Mouse (Mus musculus): Measurements from ENCODE around the gene Tmed9. TPM values are rescaled to one million over a fixed set of nuclear protein-coding genes. Genes with fewer than 3 reads are reported as not detected.
"Not testable (repeated sequence)": the region's sequence is repeated elsewhere in the genome, so short reads cannot be mapped to it uniquely, and the experiment has no call there.

The Tmed9 gene
- polyA plus RNA-seq, 1 experiment from 2014 or later, result 350 TPM

GRCm38 (mm10) chr13:55635146-55635571 lies 61.6 kb downstream of the Tmed9 start:
- POLR2A ChIA-PET, result interaction anchor here (0.7 to 1.1 kb wide), 2 partner anchors 14 to 80 kb away, joined by 3 read pairs; no protein-coding TSS in a partner anchor
- peak; percentile 46 for ATAC-seq
- no peak for TF ChIP-seq CTCF (IDR thresholded peaks at IDR 0.05)
- H3K27me3 ChIP-seq, result no peaks in the 10 kb centered on the region
- in situ Hi-C loops (cut with MboI; ENCODE audit: low pct_unique_long_range_greater_than_20kb), result loop anchor here (5.0 kb wide), 1 partner anchor 33 kb away; no protein-coding TSS in a partner anchor
- DNase-seq (ENCODE audit: low read depth, low spot score), result no peak
- CTCF ChIA-PET, result interaction anchor here (1.0 to 2.0 kb wide), 3 partner anchors 10 to 35 kb away, joined by 3 to 10 read pairs (median 5); partner anchors contain the start of gene B4galt7

- H3K27me3 ChIP-seq, result no peaks in the 10 kb centered on the region
- in situ Hi-C loops (cut with MboI; ENCODE audit: low pct_unique_long_range_greater_than_20kb), result loop anchor here (5.0 kb wide), 1 partner anchor 34 kb away; no protein-coding TSS in a partner anchor
- POLR2A ChIA-PET, result no interaction called here
- ATAC-seq (no peak), DNase-seq (ENCODE audit: low read depth, low spot score) (no peak)
- no peak for TF ChIP-seq CTCF (IDR thresholded peaks at IDR 0.05)
- CTCF ChIA-PET, result no interaction called here
Measured at GRCm38 (mm10) chr13:55636185-55636983, 62.9 kb downstream of the Tmed9 start.

- CTCF ChIA-PET, result interaction anchor here (0.6 to 3.0 kb wide), 7 partner anchors 10 to 39 kb away, joined by 3 to 12 read pairs (median 5); partner anchors contain the start of gene Caml
- POLR2A ChIA-PET, result interaction anchor here (1.0 kb wide), 1 partner anchor 17 kb away, joined by 3 read pairs; no protein-coding TSS in a partner anchor
- in situ Hi-C loops (cut with MboI; ENCODE audit: low pct_unique_long_range_greater_than_20kb); H3K27me3 ChIP-seq; DNase-seq (ENCODE audit: low read depth, low spot score); ATAC-seq: not testable (repeated sequence)
Measured at GRCm38 (mm10) chr13:55640480-55640879, 66.9 kb downstream of the Tmed9 start.

GRCm38 (mm10) chr13:55644525-55644924 lies 71.0 kb downstream of the Tmed9 start:
- no peak for ATAC-seq
- DNase-seq (ENCODE audit: low read depth, low spot score), result no peak
- ChIA-PET POLR2A (no interaction called here), CTCF (no interaction called here)
- no peak for TF ChIP-seq CTCF (IDR thresholded peaks at IDR 0.05)
- H3K27me3 ChIP-seq, result no peaks in the 10 kb centered on the region
- in situ Hi-C loops (cut with MboI; ENCODE audit: low pct_unique_long_range_greater_than_20kb), result no loop called here

Other genes starting within 250 kb of the Tmed9 start
- 14.8 TPM for gene Mxd3, start 243.9 kb upstream of the Tmed9 start, polyA plus RNA-seq (2021)
- gene Lman2, start 210.9 kb upstream of the Tmed9 start, polyA plus RNA-seq (2021), result 145 TPM
- gene Rgs14, start 204.0 kb upstream of the Tmed9 start, polyA plus RNA-seq (2021), result 0.54 TPM
- gene Slc34a1, start 175.5 kb upstream of the Tmed9 start, polyA plus RNA-seq (2021), result not detected
- gene Pfn3, start 158.5 kb upstream of the Tmed9 start, polyA plus RNA-seq (2021), result not detected
- gene F12, start 146.9 kb upstream of the Tmed9 start, polyA plus RNA-seq (2021), result not detected
- gene Grk6, start 128.7 kb upstream of the Tmed9 start, polyA plus RNA-seq (2021), result 54.6 TPM
- gene Prr7, start 109.5 kb upstream of the Tmed9 start, polyA plus RNA-seq (2021), result 11.7 TPM
- gene Dbn1, start 85.6 kb upstream of the Tmed9 start, polyA plus RNA-seq (2021), result 158 TPM
- gene Pdlim7, start 60.1 kb upstream of the Tmed9 start, polyA plus RNA-seq (2021), result 129 TPM
- gene Dok3, start 44.4 kb upstream of the Tmed9 start, polyA plus RNA-seq (2021), result 1.5 TPM
- 73.0 TPM for gene Ddx41, start 37.1 kb upstream of the Tmed9 start, polyA plus RNA-seq (2021)
- 66.5 TPM for gene Fam193b, start 2.6 kb upstream of the Tmed9 start, polyA plus RNA-seq (2021)
- gene B4galt7, start 26.2 kb downstream of the Tmed9 start, polyA plus RNA-seq (2021), result 26.2 TPM
- gene Caml, start 49.3 kb downstream of the Tmed9 start, polyA plus RNA-seq (2021), result 53.4 TPM
- gene Ddx46, start 61.3 kb downstream of the Tmed9 start, polyA plus RNA-seq (2021), result 57.1 TPM
- 92.1 TPM for gene B230219D22Rik, start 119.4 kb downstream of the Tmed9 start, polyA plus RNA-seq (2021)
- gene Txndc15, start 140.9 kb downstream of the Tmed9 start, polyA plus RNA-seq (2021), result 114 TPM
- 40.2 TPM for gene Pcbd2, start 153.6 kb downstream of the Tmed9 start, polyA plus RNA-seq (2021)
- 0.19 TPM for gene Catsper3, start 210.8 kb downstream of the Tmed9 start, polyA plus RNA-seq (2021)

All from Patski (cell line).